Mouse (Mus musculus) MEL (cell line): ENCODE data around the gene Olfr467.
"Not testable (repeated sequence)": the region's sequence is repeated elsewhere in the genome, so short reads cannot be mapped to it uniquely, and the experiment has no call there.

Experiments
- CHD1 ChIP-seq: IDR thresholded peaks from 2 replicates; pipeline ENCODE4 v1.6.1; 2012; ENCODE audit warnings: low read depth, mild to moderate bottlenecking, inconsistent platforms, low read length, improper control_type of control experiment
- CTCF ChIP-seq, 3 experiments: IDR thresholded peaks in 2 of 3; conservative IDR thresholded peaks in 1 of 3; 2 replicates each; pipeline ENCODE4 v1.5.1; 2011 to 2012; ENCODE audit warnings: low read length in 3 of 3, low read depth in 2 of 3, mild to moderate bottlenecking in 2 of 3, improper control_type of control experiment in 1 of 3, inconsistent platforms in 1 of 3, mixed read lengths in 1 of 3, moderate library complexity in 1 of 3; ENCODE audit not compliant: control insufficient read depth in 1 of 3, insufficient read depth in 1 of 3, poor library complexity in 1 of 3, severe bottlenecking in 1 of 3
- GATA1 ChIP-seq: IDR thresholded peaks from 2 replicates; pipeline ENCODE4 v1.6.1; 2011; ENCODE audit warnings: low read depth, low read length, improper control_type of control experiment
- MEF2A ChIP-seq: IDR thresholded peaks from 2 replicates; pipeline ENCODE4 v1.6.1; 2014; ENCODE audit warnings: low read depth, mild to moderate bottlenecking, inconsistent platforms, low read length, improper control_type of control experiment; ENCODE audit not compliant: poor library complexity, insufficient replicate concordance, severe bottlenecking; ENCODE audit errors: extremely low read depth
- MXI1 ChIP-seq: IDR thresholded peaks from 2 replicates; pipeline ENCODE4 v1.6.1; 2011; ENCODE audit warnings: mild to moderate bottlenecking, low read depth, low read length, improper control_type of control experiment
- POLR2A ChIP-seq, 2 experiments: IDR thresholded peaks; 2 replicates each; pipeline ENCODE4 v1.6.1; 2011 to 2012; ENCODE audit warnings: low read length in 2 of 2, mild to moderate bottlenecking in 2 of 2, control low read depth in 1 of 2, improper control_type of control experiment in 1 of 2, low read depth in 1 of 2, moderate library complexity in 1 of 2; ENCODE audit not compliant: control insufficient read depth in 1 of 2, insufficient read depth in 1 of 2, poor library complexity in 1 of 2
- TAL1 ChIP-seq: IDR thresholded peaks from 2 replicates; pipeline ENCODE4 v1.6.1; 2012; ENCODE audit warnings: mild to moderate bottlenecking, inconsistent platforms, low read length, moderate library complexity, mixed read lengths

DNA sequence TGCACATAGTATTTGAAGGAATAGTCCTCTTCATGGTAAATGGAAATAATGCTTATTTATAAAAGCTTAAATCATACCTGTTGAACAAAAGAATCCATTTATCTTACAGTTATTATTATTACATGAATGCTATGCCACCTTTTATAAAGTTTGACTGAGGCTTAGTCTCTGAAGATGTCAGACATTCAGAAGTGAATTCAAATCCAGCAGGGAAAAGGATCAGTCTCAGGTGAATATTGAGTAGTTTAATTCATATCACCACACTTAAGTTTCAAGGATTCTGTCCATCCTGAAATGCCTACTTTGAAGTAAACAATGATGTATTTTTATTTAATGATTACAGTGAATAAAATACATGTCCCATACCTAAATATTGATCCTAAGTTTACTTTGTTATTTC, 13.4 kb downstream of the Olfr467 start, which contains the start of gene Olfr469:
- not testable (repeated sequence) for TF ChIP-seq POLR2A (IDR thresholded peaks at IDR 0.05; ENCODE audit: control insufficient read depth in 1 of 2, insufficient read depth in 1 of 2, low read depth in 1 of 2, low read length in 2 of 2, poor library complexity in 1 of 2); CTCF (IDR thresholded peaks at IDR 0.05 in 2 of 3, conservative IDR thresholded peaks at IDR 0.05 in 1 of 3; ENCODE audit: control insufficient read depth in 1 of 3, insufficient read depth in 1 of 3, low read depth in 2 of 3, low read length in 3 of 3, poor library complexity in 1 of 3, severe bottlenecking in 1 of 3); MXI1; TAL1; GATA1; CHD1; MEF2A
